In genomic region chr14:64586386-64586859, GRCm38 (mm10) we compare ENCODE assay signal across 7 mouse cellular contexts.
DNase-seq lines count a peak whose midpoint lies in the region; ATAC-seq and TF ChIP-seq lines count a peak whose summit lies in the region.

No protein-coding gene starts in this region.

- 4% methylated on average over 12 of the region's 12 CpGs for WGBS in forebrain, embryonic 12.5 days
- WGBS in limb, embryonic 11.5 days, result 3% methylated on average over 12 of the region's 12 CpGs
- WGBS in small intestine, adult 2 months, result 16% methylated on average over 12 of the region's 12 CpGs

- no peak for ATAC-seq in forebrain, embryonic 12.5 days (ENCODE audit: low FRiP score)
- ATAC-seq in limb, embryonic 11.5 days (ENCODE audit: insufficient number of reproducible peaks, low FRiP score, low TSS enrichment, low read depth), result no peak

- no peaks in the 10 kb centered on the region for H3K9me3 ChIP-seq in forebrain, embryonic 12.5 days
- no peaks in the 10 kb centered on the region for H3K9me3 ChIP-seq in limb, embryonic 11.5 days (ENCODE audit: control insufficient read depth, low read length)

- no peak for TF ChIP-seq CTCF in layer of hippocampus, adult 2 months (conservative IDR thresholded peaks at IDR 0.05)
- no peak for TF ChIP-seq CTCF in small intestine, adult 2 months (IDR thresholded peaks at IDR 0.05; ENCODE audit: extremely low read depth, insufficient read length, insufficient replicate concordance, low read depth, low read length)

- peaks cover 67% of the 10 kb centered on the region for H3K4me1 ChIP-seq in forebrain, embryonic 12.5 days
- H3K4me1 ChIP-seq in limb, embryonic 11.5 days (ENCODE audit: control insufficient read depth, insufficient read depth, low read length), result peaks cover 14% of the 10 kb centered on the region
- no peaks in the 10 kb centered on the region for H3K4me1 ChIP-seq in small intestine, adult 2 months (ENCODE audit: control insufficient read depth, insufficient read depth, insufficient read length, low read length)

- peak overlapping the region; percentile 80 for H3K4me3 ChIP-seq in layer of hippocampus, adult 2 months
- peak overlapping the region; percentile 54 for H3K4me3 ChIP-seq in forebrain, embryonic 12.5 days (replicated peaks)
- no peak overlapping the region for H3K4me3 ChIP-seq in limb, embryonic 11.5 days (ENCODE audit: low read depth, low read length)
- peak overlapping the region; percentile 68; the same call in 1 of the 2 replicates for H3K4me3 ChIP-seq in small intestine, adult 2 months (ENCODE audit: low read depth, low read length)

- peak overlapping the region; percentile 97 for H3K27ac ChIP-seq in layer of hippocampus, adult 2 months
- H3K27ac ChIP-seq in forebrain, embryonic 12.5 days, result peak overlapping the region; percentile 99
- H3K27ac ChIP-seq in limb, embryonic 11.5 days (replicated peaks; ENCODE audit: low read depth, low read length), result no peak overlapping the region
- H3K27ac ChIP-seq in small intestine, adult 2 months (ENCODE audit: insufficient read depth, low read depth, low read length), result no peak overlapping the region

- peak overlapping the region; percentile 83 for H3K9ac ChIP-seq in forebrain, embryonic 12.5 days
- H3K9ac ChIP-seq in limb, embryonic 11.5 days (ENCODE audit: low read length), result no peak overlapping the region

- no peaks in the 10 kb centered on the region for H3K36me3 ChIP-seq in forebrain, embryonic 12.5 days (replicated peaks)
- H3K36me3 ChIP-seq in limb, embryonic 11.5 days (ENCODE audit: control insufficient read depth, insufficient read depth, low read length), result no peaks in the 10 kb centered on the region
- H3K36me3 ChIP-seq in small intestine, adult 2 months (ENCODE audit: control insufficient read depth, insufficient read depth, low read length), result no peaks in the 10 kb centered on the region

- peak overlapping the region; percentile 79 for H3K4me2 ChIP-seq in forebrain, embryonic 12.5 days
- H3K4me2 ChIP-seq in limb, embryonic 11.5 days (ENCODE audit: low read depth, severe bottlenecking), result no peak overlapping the region

- no peak for DNase-seq in layer of hippocampus, adult 2 months (ENCODE audit: low spot score in 2 of 2)
- DNase-seq in layer of hippocampus, postnatal 36 days, result no peak
- peak; percentile 46 for DNase-seq in limb, embryonic 11.5 days (ENCODE audit: low spot score)
- no peak for DNase-seq in yolk sac, embryonic 10.5 days (ENCODE audit: low spot score)
- no peak for DNase-seq in layer of hippocampus, adult 9-10 months (ENCODE audit: low spot score)

- H3K27me3 ChIP-seq in forebrain, embryonic 12.5 days, result peaks cover 74% of the 10 kb centered on the region
- peaks cover 80% of the 10 kb centered on the region for H3K27me3 ChIP-seq in limb, embryonic 11.5 days (ENCODE audit: control insufficient read depth, insufficient read depth, low read length)
- H3K27me3 ChIP-seq in small intestine, adult 2 months (ENCODE audit: control insufficient read depth, insufficient read depth, low read length), result peaks cover 58% of the 10 kb centered on the region

- no peak for TF ChIP-seq POLR2A in small intestine, adult 2 months (IDR thresholded peaks at IDR 0.05; ENCODE audit: low read depth, low read length)

Comparison
In these comparisons a context has a peak if more than half of its experiments do, and no peak if none do; other contexts are left out.
1. H3K27ac ChIP-seq: peak in layer of hippocampus, adult 2 months (single experiment) and forebrain, embryonic 12.5 days (single experiment); none in limb, embryonic 11.5 days (single experiment) and small intestine, adult 2 months (single experiment).